Comparison of ENCODE assay signal across 9 mouse cellular contexts in the genomic region with DNA sequence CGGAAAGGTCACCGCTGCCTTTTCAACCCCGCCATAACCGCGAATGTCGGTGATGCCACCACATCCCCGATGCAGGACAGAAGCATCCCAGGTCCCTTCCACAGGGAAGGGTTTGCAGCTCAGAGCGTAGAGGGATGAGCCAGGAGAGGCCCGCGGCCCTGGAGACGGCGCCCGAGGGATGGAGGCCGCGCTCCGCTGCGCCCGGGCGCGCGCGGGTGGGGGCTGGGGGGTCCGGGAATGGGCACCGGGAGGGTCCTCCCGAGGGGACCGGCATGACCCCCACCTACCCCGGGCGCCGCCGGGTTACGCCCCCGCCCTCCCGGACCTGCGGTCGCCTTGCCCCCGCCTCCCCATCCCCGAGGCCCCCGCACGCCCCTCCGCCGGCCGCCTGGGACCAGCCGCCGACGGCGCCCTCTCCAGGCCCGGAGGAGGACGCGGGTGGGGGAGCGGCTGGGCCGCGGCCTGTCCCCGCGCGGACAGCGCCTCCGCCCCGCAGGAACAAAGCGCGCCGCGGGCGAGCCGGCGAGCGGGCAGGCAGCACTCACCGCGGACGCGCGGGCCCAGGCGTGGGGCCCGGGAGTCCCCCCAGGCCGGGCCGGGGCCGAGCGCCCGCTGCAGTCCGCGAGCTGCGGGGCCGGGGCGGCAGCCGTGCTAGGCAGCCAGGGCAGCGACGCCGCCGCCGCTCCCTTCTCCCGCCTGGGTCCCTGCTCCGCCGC. TPM values are rescaled to one million over a fixed set of nuclear protein-coding genes. Genes with fewer than 3 reads are reported as not detected.
DNase-seq lines count a peak whose midpoint lies in the region; ATAC-seq and TF ChIP-seq lines count a peak whose summit lies in the region.
"Had no signal": no experiment of that assay in that cellular context is flagged by ENCODE, and none has a peak within 500 bp of the region (broad histone marks: within the 10 kb centered on the region; RNA-seq: fewer than 3 reads in every experiment).

No protein-coding gene starts in this region.

- ATAC-seq in granulocyte monocyte progenitor cell, adult 5-6 weeks (replicated peaks; ENCODE audit: poor library complexity, severe bottlenecking) = peak; percentile 36
- ATAC-seq in kidney, embryonic 14.5 days (ENCODE audit: low FRiP score, low TSS enrichment) = peak; percentile 86
- ATAC-seq in liver, embryonic 13.5 days (ENCODE audit: low read depth) = peak; percentile 80
- ATAC-seq in midbrain, postnatal 0 days (ENCODE audit: low FRiP score) = peak; percentile 81

- no peaks in the 10 kb centered on the region for H3K9me3 ChIP-seq in kidney, embryonic 14.5 days (ENCODE audit: control insufficient read depth, low read length)
- H3K9me3 ChIP-seq in liver, embryonic 13.5 days (replicated peaks) = no peaks in the 10 kb centered on the region
- H3K9me3 ChIP-seq in midbrain, postnatal 0 days (ENCODE audit: low read length) = no peaks in the 10 kb centered on the region

- H3K4me2 ChIP-seq in kidney, embryonic 14.5 days (replicated peaks; ENCODE audit: low read depth, low read length) = peak overlapping the region; percentile 79
- peak overlapping the region; percentile 81 for H3K4me2 ChIP-seq in liver, embryonic 13.5 days
- peak overlapping the region; percentile 56 for H3K4me2 ChIP-seq in midbrain, postnatal 0 days (ENCODE audit: low read depth, low read length, poor library complexity, severe bottlenecking)

- peak; percentile 16; the same call in 1 of the 2 replicates for TF ChIP-seq CTCF in midbrain, postnatal 0 days (IDR thresholded peaks at IDR 0.05)

- DNase-seq in ovary, postnatal 10 days (ENCODE audit: low spot score) = peak; percentile 47
- no peak for DNase-seq in ovary, adult 18-20 months (ENCODE audit: low spot score)
- peak; percentile 77 for DNase-seq in embryo, embryonic 9.5 days (ENCODE audit: extremely low spot score)
- peak; percentile 23 for DNase-seq in liver, embryonic 13.5 days
- DNase-seq in midbrain, postnatal 0 days (ENCODE audit: low spot score) = peak; percentile 53
- peak; percentile 21 for DNase-seq in urinary bladder, postnatal 10 days (ENCODE audit: low spot score)

- under 1% methylated on average over 47 of the region's 92 CpGs for WGBS in kidney, embryonic 14.5 days
- under 1% methylated on average over 64 of the region's 92 CpGs for WGBS in liver, embryonic 13.5 days (ENCODE audit: insufficient replicate concordance)
- WGBS in midbrain, postnatal 0 days = 1% methylated on average over 51 of the region's 92 CpGs

- H3K4me1 ChIP-seq in kidney, embryonic 14.5 days (ENCODE audit: control insufficient read depth, insufficient read depth, low read length) = no peaks in the 10 kb centered on the region; the same call in 1 of the 2 replicates
- H3K4me1 ChIP-seq in liver, embryonic 13.5 days (replicated peaks) = peaks cover 38% of the 10 kb centered on the region
- peaks cover 15% of the 10 kb centered on the region; the same call in 1 of the 2 replicates for H3K4me1 ChIP-seq in midbrain, postnatal 0 days (ENCODE audit: insufficient read depth, low read length)

- H3K36me3 ChIP-seq in kidney, embryonic 14.5 days (ENCODE audit: control insufficient read depth, insufficient read depth, low read length) = 0 out of 2 replicates have a peak, but pooled peaks cover 3% of the 10 kb centered on the region
- peaks cover 3% of the 10 kb centered on the region; the same call in 1 of the 2 replicates for H3K36me3 ChIP-seq in liver, embryonic 13.5 days
- H3K36me3 ChIP-seq in midbrain, postnatal 0 days (ENCODE audit: insufficient read depth, low read length) = no peaks in the 10 kb centered on the region; the same call in 1 of the 2 replicates

- H3K27me3 ChIP-seq in kidney, embryonic 14.5 days (ENCODE audit: control insufficient read depth, insufficient read depth, low read length) = no peaks in the 10 kb centered on the region
- no peaks in the 10 kb centered on the region for H3K27me3 ChIP-seq in liver, embryonic 13.5 days
- no peaks in the 10 kb centered on the region for H3K27me3 ChIP-seq in midbrain, postnatal 0 days (ENCODE audit: insufficient read depth, low read length)
- H3K27me3 ChIP-seq: CH12.LX had no signal

- peak overlapping the region; percentile 98 for H3K9ac ChIP-seq in kidney, embryonic 14.5 days (ENCODE audit: low read depth, low read length)
- peak overlapping the region; percentile 94 for H3K9ac ChIP-seq in liver, embryonic 13.5 days
- H3K9ac ChIP-seq in midbrain, postnatal 0 days (replicated peaks; ENCODE audit: low read length, poor library complexity, severe bottlenecking) = peak overlapping the region; percentile 100

- peak overlapping the region; percentile 95 for H3K27ac ChIP-seq in kidney, embryonic 14.5 days (ENCODE audit: low read depth, low read length)
- peak overlapping the region; percentile 76 for H3K27ac ChIP-seq in liver, embryonic 13.5 days
- peak overlapping the region; percentile 99 for H3K27ac ChIP-seq in midbrain, postnatal 0 days (ENCODE audit: low read depth, low read length)

- peak overlapping the region; percentile 86 for H3K4me3 ChIP-seq in kidney, embryonic 14.5 days (ENCODE audit: low read length)
- H3K4me3 ChIP-seq in liver, embryonic 13.5 days (replicated peaks) = peak overlapping the region; percentile 92
- peak overlapping the region; percentile 91 for H3K4me3 ChIP-seq in midbrain, postnatal 0 days (ENCODE audit: low read depth, low read length)

RNA-seq across cellular contexts. Expression of gene Wdfy3, which starts 0.5 kb away (rescaled TPM):
- total RNA-seq in granulocyte monocyte progenitor cell, adult 5-6 weeks (2014; fragmentation: Nextera tagmentation) = 11.2 and 15.5 TPM in 2 replicates
- total RNA-seq in granulocyte monocyte progenitor cell, adult 5-6 weeks (2017) = 5.0 and 6.2 TPM in 2 replicates
- 20.2 and 27.7 TPM in 2 replicates for polyA plus RNA-seq in kidney, embryonic 14.5 days (2014; fragmentation: Nextera tagmentation; extraction: Ambion mirVana)
- polyA plus RNA-seq in liver, embryonic 13.5 days (2015; fragmentation: Nextera tagmentation; extraction: Ambion mirVana) = 3.3 and 3.7 TPM in 2 replicates
- total RNA-seq in midbrain, postnatal 0 days (2014; rRNA removed) = 87.9 and 89.2 TPM in 2 replicates
- 17.1 and 18.2 TPM in 2 replicates for polyA plus RNA-seq in midbrain, postnatal 0 days (2015; fragmentation: Nextera tagmentation; extraction: Ambion mirVana)
- total RNA-seq: CH12.LX had no signal

Comparison
In these comparisons a context has a peak if more than half of its experiments do, and no peak if none do; other contexts are left out.
1. ATAC-seq: peak in every context shown above with its lines; median percentile 86 in kidney, embryonic 14.5 days; 81 in midbrain, postnatal 0 days; 80 in liver, embryonic 13.5 days; 36 in granulocyte monocyte progenitor cell, adult 5-6 weeks.